Mouse (Mus musculus): ENCODE results near the gene Mgat3. TPM values are rescaled to one million over a fixed set of nuclear protein-coding genes. Genes with fewer than 3 reads are reported as not detected.

Gene Mgat3
- polyA plus RNA-seq, 1 experiment, result 64.7 TPM

GRCm38 (mm10) chr15:80136645-80137044 lies 36.9 kb upstream of the Mgat3 start:
- no peak for DNase-seq (ENCODE audit: low read depth)
- TF ChIP-seq CTCF (IDR thresholded peaks at IDR 0.05; ENCODE audit: borderline replicate concordance, extremely low read depth, insufficient read depth, insufficient read length), result no peak
- no peak for TF ChIP-seq POLR2A (IDR thresholded peaks at IDR 0.05; ENCODE audit: borderline replicate concordance, extremely low read depth, insufficient read depth, insufficient read length, poor library complexity, severe bottlenecking)

GRCm38 (mm10) chr15:80137945-80138791 lies 35.4 kb upstream of the Mgat3 start:
- TF ChIP-seq POLR2A (IDR thresholded peaks at IDR 0.05; ENCODE audit: borderline replicate concordance, extremely low read depth, insufficient read depth, insufficient read length, poor library complexity, severe bottlenecking) (no peak), CTCF (IDR thresholded peaks at IDR 0.05; ENCODE audit: borderline replicate concordance, extremely low read depth, insufficient read depth, insufficient read length) (no peak)
- no peak for DNase-seq (ENCODE audit: low read depth)

GRCm38 (mm10) chr15:80140302-80140701 lies 33.2 kb upstream of the Mgat3 start:
- TF ChIP-seq POLR2A (IDR thresholded peaks at IDR 0.05; ENCODE audit: borderline replicate concordance, extremely low read depth, insufficient read depth, insufficient read length, poor library complexity, severe bottlenecking) (no peak), CTCF (IDR thresholded peaks at IDR 0.05; ENCODE audit: borderline replicate concordance, extremely low read depth, insufficient read depth, insufficient read length) (no peak)
- no peak for DNase-seq (ENCODE audit: low read depth)

GRCm38 (mm10) chr15:80140878-80141277 lies 32.6 kb upstream of the Mgat3 start:
- no peak for DNase-seq (ENCODE audit: low read depth)
- TF ChIP-seq CTCF (IDR thresholded peaks at IDR 0.05; ENCODE audit: borderline replicate concordance, extremely low read depth, insufficient read depth, insufficient read length), result no peak
- no peak for TF ChIP-seq POLR2A (IDR thresholded peaks at IDR 0.05; ENCODE audit: borderline replicate concordance, extremely low read depth, insufficient read depth, insufficient read length, poor library complexity, severe bottlenecking)

- DNase-seq (ENCODE audit: low read depth), result no peak
- no peak; the same call in 1 of the 2 replicates for TF ChIP-seq CTCF (IDR thresholded peaks at IDR 0.05; ENCODE audit: borderline replicate concordance, extremely low read depth, insufficient read depth, insufficient read length)
- TF ChIP-seq POLR2A (IDR thresholded peaks at IDR 0.05; ENCODE audit: borderline replicate concordance, extremely low read depth, insufficient read depth, insufficient read length, poor library complexity, severe bottlenecking), result no peak
These were observed 31.4 kb upstream of the Mgat3 start for GRCm38 (mm10) chr15:80142130-80142529.

GRCm38 (mm10) chr15:80143760-80144159 lies 29.8 kb upstream of the Mgat3 start:
- DNase-seq (ENCODE audit: low read depth), result no peak
- TF ChIP-seq POLR2A (IDR thresholded peaks at IDR 0.05; ENCODE audit: borderline replicate concordance, extremely low read depth, insufficient read depth, insufficient read length, poor library complexity, severe bottlenecking) (no peak), CTCF (IDR thresholded peaks at IDR 0.05; ENCODE audit: borderline replicate concordance, extremely low read depth, insufficient read depth, insufficient read length) (no peak)

- TF ChIP-seq CTCF (IDR thresholded peaks at IDR 0.05; ENCODE audit: borderline replicate concordance, extremely low read depth, insufficient read depth, insufficient read length), result no peak
- TF ChIP-seq POLR2A (IDR thresholded peaks at IDR 0.05; ENCODE audit: borderline replicate concordance, extremely low read depth, insufficient read depth, insufficient read length, poor library complexity, severe bottlenecking), result no peak
- no peak for DNase-seq (ENCODE audit: low read depth)
These were observed 28.1 kb upstream of the Mgat3 start for GRCm38 (mm10) chr15:80145397-80145796.

GRCm38 (mm10) chr15:80146153-80146552 lies 27.4 kb upstream of the Mgat3 start:
- no peak for TF ChIP-seq POLR2A (IDR thresholded peaks at IDR 0.05; ENCODE audit: borderline replicate concordance, extremely low read depth, insufficient read depth, insufficient read length, poor library complexity, severe bottlenecking)
- TF ChIP-seq CTCF (IDR thresholded peaks at IDR 0.05; ENCODE audit: borderline replicate concordance, extremely low read depth, insufficient read depth, insufficient read length), result no peak
- no peak for DNase-seq (ENCODE audit: low read depth)

GRCm38 (mm10) chr15:80147090-80147489 lies 26.4 kb upstream of the Mgat3 start:
- DNase-seq (ENCODE audit: low read depth), result no peak
- TF ChIP-seq POLR2A (IDR thresholded peaks at IDR 0.05; ENCODE audit: borderline replicate concordance, extremely low read depth, insufficient read depth, insufficient read length, poor library complexity, severe bottlenecking) (no peak), CTCF (IDR thresholded peaks at IDR 0.05; ENCODE audit: borderline replicate concordance, extremely low read depth, insufficient read depth, insufficient read length) (no peak)

GRCm38 (mm10) chr15:80147511-80147910 lies 26.0 kb upstream of the Mgat3 start:
- DNase-seq (ENCODE audit: low read depth), result no peak
- TF ChIP-seq CTCF (IDR thresholded peaks at IDR 0.05; ENCODE audit: borderline replicate concordance, extremely low read depth, insufficient read depth, insufficient read length) (no peak), POLR2A (IDR thresholded peaks at IDR 0.05; ENCODE audit: borderline replicate concordance, extremely low read depth, insufficient read depth, insufficient read length, poor library complexity, severe bottlenecking) (no peak)

GRCm38 (mm10) chr15:80148565-80148964 lies 25.0 kb upstream of the Mgat3 start:
- DNase-seq (ENCODE audit: low read depth), result no peak
- TF ChIP-seq POLR2A (IDR thresholded peaks at IDR 0.05; ENCODE audit: borderline replicate concordance, extremely low read depth, insufficient read depth, insufficient read length, poor library complexity, severe bottlenecking), result no peak
- TF ChIP-seq CTCF (IDR thresholded peaks at IDR 0.05; ENCODE audit: borderline replicate concordance, extremely low read depth, insufficient read depth, insufficient read length), result no peak

GRCm38 (mm10) chr15:80149517-80149916 lies 24.0 kb upstream of the Mgat3 start:
- no peak for DNase-seq (ENCODE audit: low read depth)
- TF ChIP-seq POLR2A (IDR thresholded peaks at IDR 0.05; ENCODE audit: borderline replicate concordance, extremely low read depth, insufficient read depth, insufficient read length, poor library complexity, severe bottlenecking) (no peak), CTCF (IDR thresholded peaks at IDR 0.05; ENCODE audit: borderline replicate concordance, extremely low read depth, insufficient read depth, insufficient read length) (no peak)
